Mouse (Mus musculus): Measurements from ENCODE around the gene Khdc3. TPM values are rescaled to one million over a fixed set of nuclear protein-coding genes. Genes with fewer than 3 reads are reported as not detected.
"Not testable (repeated sequence)": the region's sequence is repeated elsewhere in the genome, so short reads cannot be mapped to it uniquely, and the experiment has no call there.

The Khdc3 gene
- 0.20 TPM in 1 of 2 replicates, not detected in the other for polyA plus RNA-seq (2016; fragmentation: Nextera tagmentation; extraction: Ambion mirVana)

DNA sequence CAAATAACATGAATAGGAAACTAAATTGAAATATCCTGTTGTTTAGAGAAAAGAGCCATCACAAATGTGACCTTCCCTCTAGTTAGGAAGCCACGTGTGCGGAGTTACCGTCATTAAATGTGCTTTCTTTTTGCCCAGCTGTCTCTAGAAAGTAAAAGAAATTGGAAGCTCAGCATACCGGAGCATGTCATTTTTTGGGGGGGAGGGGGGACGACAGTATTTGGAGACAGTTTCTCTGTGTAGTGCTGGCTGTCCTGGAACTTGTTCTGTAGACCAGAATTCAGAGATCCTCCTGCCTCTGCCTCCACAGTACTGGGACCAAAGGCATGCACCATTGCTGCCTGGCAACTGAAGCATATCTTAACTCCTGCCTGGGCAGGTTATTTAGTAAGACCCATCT is at the start of gene Khdc3:
Gene Khdc3 (plus strand): TSS at position 301 of the 400 bp plus-strand sequence.
- H3K36me3 ChIP-seq, result no peaks in the 10 kb centered on the region
- H3K27ac ChIP-seq, result no peak within 1 kb of the TSS
- H3K4me2 ChIP-seq (replicated peaks), result no peak within 1 kb of the TSS
- 85% methylated on average over 5 of the region's 5 CpGs for WGBS
- H3K4me3 ChIP-seq, result no peak within 1 kb of the TSS
- H3K27me3 ChIP-seq, result peaks cover 36% of the 10 kb centered on the region
- no peak for ATAC-seq (ENCODE audit: insufficient number of reproducible peaks, insufficient read depth, low FRiP score, low TSS enrichment)
- H3K9me3 ChIP-seq, result no peaks in the 10 kb centered on the region
- no peak within 1 kb of the TSS for H3K9ac ChIP-seq
- 0 out of 2 replicates have a peak, but pooled peaks cover 8% of the 10 kb centered on the region for H3K4me1 ChIP-seq

DNA sequence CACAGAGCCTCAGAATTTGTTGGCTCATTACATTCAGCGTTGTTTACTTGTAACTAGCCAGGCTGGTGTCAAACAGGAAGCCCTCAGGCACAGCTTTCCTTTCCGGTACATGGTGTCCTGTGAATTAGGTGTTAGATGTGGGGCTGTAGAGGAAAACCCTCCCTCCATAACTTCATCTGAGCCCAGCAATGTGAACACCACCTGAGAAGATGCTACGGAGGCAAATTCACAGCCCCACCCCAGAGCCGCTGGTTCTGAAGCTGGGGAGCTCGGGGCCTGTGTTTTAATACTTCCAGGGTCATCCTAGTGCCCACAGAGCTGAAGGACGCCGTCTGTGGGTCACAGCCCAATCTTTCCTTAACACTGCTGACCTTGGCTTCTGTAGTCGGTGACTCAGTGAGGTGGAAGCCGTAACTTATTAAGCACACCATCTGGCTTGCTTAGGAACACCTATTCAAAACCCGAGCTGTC is 46.2 kb upstream of the Khdc3 start:
- no peak overlapping the region for H3K4me3 ChIP-seq
- ATAC-seq (ENCODE audit: insufficient number of reproducible peaks, insufficient read depth, low FRiP score, low TSS enrichment), result no peak
- 56% methylated on average over 10 of the region's 10 CpGs for WGBS
- no peaks in the 10 kb centered on the region for H3K36me3 ChIP-seq
- H3K9me3 ChIP-seq, result no peaks in the 10 kb centered on the region
- no peak overlapping the region for H3K27ac ChIP-seq
- H3K4me2 ChIP-seq (replicated peaks), result no peak overlapping the region
- no peak overlapping the region for H3K9ac ChIP-seq
- no peaks in the 10 kb centered on the region for H3K27me3 ChIP-seq
- no peaks in the 10 kb centered on the region for H3K4me1 ChIP-seq

DNA sequence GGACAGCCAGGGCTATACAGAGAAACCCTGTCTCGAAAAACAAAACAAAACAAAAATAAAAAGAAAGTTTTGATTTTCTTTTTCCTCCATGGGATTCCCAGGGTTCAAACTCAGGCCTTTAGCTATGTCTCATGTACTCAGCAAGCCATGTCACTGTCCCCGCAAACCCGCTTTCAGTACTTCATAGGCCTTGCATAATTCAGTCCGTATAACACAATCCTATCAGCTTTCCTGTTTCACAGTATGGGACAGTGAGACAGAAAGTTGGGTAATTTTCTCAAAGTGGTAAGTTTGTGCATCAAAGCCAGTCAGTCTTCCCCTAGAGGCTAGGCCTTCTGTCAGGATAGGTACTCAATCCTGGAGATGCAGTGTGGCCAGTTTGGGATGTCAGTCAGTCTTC is 42.4 kb upstream of the Khdc3 start:
- H3K27me3 ChIP-seq, result no peaks in the 10 kb centered on the region
- H3K9ac ChIP-seq, result no peak overlapping the region
- no peak overlapping the region for H3K4me3 ChIP-seq
- no peak for ATAC-seq (ENCODE audit: insufficient number of reproducible peaks, insufficient read depth, low FRiP score, low TSS enrichment)
- H3K4me2 ChIP-seq (replicated peaks), result no peak overlapping the region
- no peak overlapping the region for H3K27ac ChIP-seq
- peaks cover 11% of the 10 kb centered on the region for H3K4me1 ChIP-seq
- WGBS, result 88% methylated on average over 4 of the region's 4 CpGs
- no peaks in the 10 kb centered on the region for H3K9me3 ChIP-seq
- no peaks in the 10 kb centered on the region for H3K36me3 ChIP-seq

DNA sequence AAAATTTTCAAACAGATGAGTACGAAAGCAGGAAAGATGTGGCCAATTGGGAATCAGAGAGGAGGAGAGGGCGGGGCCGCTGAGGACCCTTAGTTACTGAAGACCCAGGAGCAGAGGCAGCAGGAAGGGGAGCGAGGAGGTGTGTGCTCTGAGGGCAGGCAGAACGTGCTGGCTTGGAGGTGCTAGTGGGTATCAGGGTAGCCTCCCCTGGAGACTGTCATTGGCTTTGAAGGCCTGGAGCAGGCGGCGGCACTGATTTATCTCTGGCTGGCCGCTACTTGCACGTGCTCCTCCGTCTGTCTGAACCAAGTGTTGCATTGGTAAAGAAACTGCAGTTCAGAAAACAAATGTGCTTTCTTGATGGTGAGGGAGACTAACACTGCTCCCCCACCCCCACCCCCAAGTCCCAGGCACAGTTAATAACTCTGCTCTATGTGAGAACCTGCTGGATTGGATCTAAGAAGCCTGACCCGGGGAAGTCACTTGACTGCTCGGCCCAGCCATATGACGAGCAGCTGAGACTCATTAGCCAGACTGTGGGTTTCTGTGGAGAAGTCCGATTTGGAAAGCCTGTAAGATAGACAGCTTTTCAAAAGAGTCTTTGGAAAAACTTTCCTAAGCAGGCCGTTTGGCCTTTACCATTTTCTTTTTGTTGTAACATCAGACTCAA is 37.9 kb upstream of the Khdc3 start:
- no peaks in the 10 kb centered on the region for H3K36me3 ChIP-seq
- peak overlapping the region; percentile 45 for H3K4me2 ChIP-seq (replicated peaks)
- peak overlapping the region; percentile 11; the same call in 1 of the 2 replicates for H3K4me3 ChIP-seq
- peak overlapping the region; percentile 72 for H3K27ac ChIP-seq
- H3K27me3 ChIP-seq, result no peaks in the 10 kb centered on the region
- H3K4me1 ChIP-seq, result peaks cover 27% of the 10 kb centered on the region
- 12% methylated on average over 15 of the region's 15 CpGs for WGBS
- H3K9ac ChIP-seq, result no peak overlapping the region
- H3K9me3 ChIP-seq, result no peaks in the 10 kb centered on the region
- ATAC-seq (ENCODE audit: insufficient number of reproducible peaks, insufficient read depth, low FRiP score, low TSS enrichment), result no peak; the same call in 1 of the 2 replicates

DNA sequence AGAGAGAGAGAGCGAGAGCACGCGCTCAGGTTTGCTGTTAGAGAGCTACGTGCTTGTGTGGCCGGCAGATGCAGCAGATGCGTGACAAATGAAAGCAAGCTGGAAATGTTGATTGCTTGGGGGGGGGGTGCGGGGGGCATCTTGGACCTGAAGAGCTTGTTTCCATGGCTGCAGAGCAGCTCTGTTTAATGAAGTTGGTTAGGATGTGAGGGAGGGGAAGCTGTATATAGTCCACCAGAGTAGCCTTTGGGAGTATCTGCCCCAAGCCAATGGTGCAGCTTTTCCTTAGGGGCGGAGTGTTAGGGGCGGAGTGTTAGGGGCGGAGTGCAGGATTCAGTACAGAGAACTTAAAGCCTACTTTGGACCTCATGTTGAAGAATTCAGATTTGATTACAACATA is 34.5 kb upstream of the Khdc3 start:
- Histone ChIP-seq H3K4me3 (peak overlapping the region; percentile 12; the same call in 1 of the 2 replicates), H3K9ac (no peak overlapping the region), H3K27me3 (no peaks in the 10 kb centered on the region), H3K4me1 (peaks cover 27% of the 10 kb centered on the region), H3K4me2 (replicated peaks) (peak overlapping the region; percentile 33), H3K9me3 (no peaks in the 10 kb centered on the region), H3K27ac (peak overlapping the region; percentile 71; the same call in 1 of the 2 replicates), H3K36me3 (no peaks in the 10 kb centered on the region)
- ATAC-seq (ENCODE audit: insufficient number of reproducible peaks, insufficient read depth, low FRiP score, low TSS enrichment), result peak; percentile 75; the same call in 1 of the 2 replicates
- WGBS, result 20% methylated on average over 10 of the region's 10 CpGs

DNA sequence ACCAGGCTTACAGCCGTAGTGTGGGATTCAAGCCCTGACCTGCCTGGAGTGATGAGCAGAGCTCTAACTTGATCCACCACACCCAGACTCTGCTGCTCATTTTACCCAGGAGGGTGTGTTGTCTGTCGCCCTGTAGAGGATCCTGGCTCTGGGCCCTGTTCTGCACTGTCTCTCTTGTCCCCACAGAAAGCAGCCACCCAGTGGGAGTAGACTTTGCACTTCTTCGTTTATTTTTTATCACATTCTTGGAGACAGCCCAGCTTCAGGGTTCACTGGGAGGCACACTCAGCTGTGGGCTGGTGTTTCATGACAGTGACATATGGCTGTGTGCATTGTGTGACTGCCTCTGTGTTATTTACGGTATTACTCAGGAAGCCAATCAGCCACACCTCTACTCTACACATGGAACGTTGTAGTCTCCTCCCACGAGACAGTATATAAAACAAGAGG is 33.4 kb upstream of the Khdc3 start:
- no peaks in the 10 kb centered on the region for H3K27me3 ChIP-seq
- peak overlapping the region; percentile 70 for H3K27ac ChIP-seq
- H3K4me1 ChIP-seq, result peaks cover 26% of the 10 kb centered on the region
- H3K4me3 ChIP-seq, result no peak overlapping the region
- H3K9me3 ChIP-seq, result no peaks in the 10 kb centered on the region
- peak; percentile 14; the same call in 1 of the 2 replicates for ATAC-seq (ENCODE audit: insufficient number of reproducible peaks, insufficient read depth, low FRiP score, low TSS enrichment)
- H3K36me3 ChIP-seq, result no peaks in the 10 kb centered on the region
- no peak overlapping the region for H3K4me2 ChIP-seq (replicated peaks)
- H3K9ac ChIP-seq, result no peak overlapping the region
- 55% methylated on average over 6 of the region's 6 CpGs for WGBS

DNA sequence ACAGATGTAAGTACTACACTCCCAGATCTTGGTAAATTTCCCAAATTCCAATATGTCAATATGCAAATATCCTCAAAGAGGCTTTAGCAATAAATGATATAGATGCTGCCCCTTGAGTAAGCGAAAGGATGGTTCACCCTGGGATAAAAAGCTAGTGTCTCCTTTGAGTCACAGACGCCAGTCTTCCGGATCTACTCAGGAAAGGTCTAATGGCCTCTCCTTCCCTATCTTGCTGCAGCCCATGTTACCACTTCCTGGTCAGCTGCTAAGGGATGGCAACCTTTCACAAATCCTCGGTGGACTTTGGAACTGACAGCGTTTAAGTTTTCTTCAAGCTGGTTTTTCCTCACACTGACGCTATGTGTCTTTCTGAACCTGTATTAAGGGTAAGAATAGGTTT is 32.9 kb upstream of the Khdc3 start:
- Histone ChIP-seq H3K36me3 (no peaks in the 10 kb centered on the region), H3K4me1 (peaks cover 22% of the 10 kb centered on the region), H3K27ac (no peak overlapping the region), H3K27me3 (no peaks in the 10 kb centered on the region), H3K4me3 (no peak overlapping the region), H3K9me3 (no peaks in the 10 kb centered on the region), H3K4me2 (replicated peaks) (no peak overlapping the region), H3K9ac (no peak overlapping the region)
- 86% methylated on average over 6 of the region's 6 CpGs for WGBS
- no peak for ATAC-seq (ENCODE audit: insufficient number of reproducible peaks, insufficient read depth, low FRiP score, low TSS enrichment)

DNA sequence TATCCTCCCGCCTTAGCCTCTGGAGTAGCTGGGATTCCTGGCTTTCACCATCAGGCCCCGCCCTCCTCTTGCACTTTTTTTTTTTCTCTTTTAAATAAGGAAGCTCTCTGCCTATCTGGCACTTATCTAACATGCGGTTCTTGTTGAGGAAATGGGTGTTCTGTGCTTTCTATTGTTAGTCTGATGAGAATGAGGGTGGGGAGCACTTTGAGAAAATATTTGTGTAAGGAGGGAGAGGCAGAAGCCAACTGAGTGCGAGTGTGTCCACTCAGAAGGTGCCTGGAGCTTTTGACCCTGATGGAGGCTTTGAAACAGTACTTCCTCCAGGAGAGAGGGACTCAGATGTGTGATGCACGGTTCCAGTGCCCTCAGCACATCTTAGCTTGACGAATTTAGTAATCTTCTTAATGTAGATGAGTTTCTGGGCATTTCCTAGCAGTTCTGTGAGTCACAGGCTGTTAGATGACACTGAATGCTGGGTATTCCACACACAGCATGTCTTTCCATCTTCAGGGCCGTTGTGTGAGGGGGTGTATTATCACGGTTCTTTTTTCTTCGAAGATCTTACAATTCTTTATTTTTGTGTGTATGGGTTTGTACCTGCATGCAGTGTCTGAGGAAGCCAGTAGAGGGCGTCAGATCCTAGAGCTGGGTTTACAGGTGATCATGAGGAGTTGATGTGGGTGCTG is 30.5 kb upstream of the Khdc3 start:
- 76% methylated on average over 10 of the region's 10 CpGs for WGBS
- no peak for ATAC-seq (ENCODE audit: insufficient number of reproducible peaks, insufficient read depth, low FRiP score, low TSS enrichment)
- Histone ChIP-seq H3K27me3 (no peaks in the 10 kb centered on the region), H3K4me1 (peaks cover 13% of the 10 kb centered on the region), H3K9me3 (no peaks in the 10 kb centered on the region), H3K4me2 (replicated peaks) (no peak overlapping the region), H3K27ac (no peak overlapping the region), H3K36me3 (no peaks in the 10 kb centered on the region), H3K4me3 (no peak overlapping the region), H3K9ac (no peak overlapping the region)

DNA sequence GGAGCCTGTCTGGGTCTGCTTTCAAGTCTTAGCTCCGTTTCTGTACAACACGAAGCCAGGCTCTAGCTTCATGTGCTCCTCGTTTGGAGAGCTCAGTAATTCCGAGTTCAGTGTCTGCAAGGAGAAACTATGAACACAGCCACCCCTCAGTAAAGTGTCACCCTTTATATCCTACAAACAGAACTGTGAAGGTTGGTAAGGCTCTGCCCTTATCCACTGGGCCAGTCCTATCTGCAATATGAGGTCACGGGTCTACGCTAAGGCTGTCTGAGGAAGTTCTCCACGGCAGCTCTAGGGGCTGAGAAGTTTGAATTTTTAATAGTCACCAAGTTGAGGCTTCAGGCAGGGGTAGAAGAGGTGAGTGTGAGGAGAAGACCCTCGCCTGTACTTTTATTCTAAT is 29.2 kb upstream of the Khdc3 start:
- 82% methylated on average over 8 of the region's 8 CpGs for WGBS
- H3K9ac ChIP-seq, result no peak overlapping the region
- no peak for ATAC-seq (ENCODE audit: insufficient number of reproducible peaks, insufficient read depth, low FRiP score, low TSS enrichment)
- H3K27me3 ChIP-seq, result no peaks in the 10 kb centered on the region
- no peaks in the 10 kb centered on the region for H3K9me3 ChIP-seq
- H3K4me1 ChIP-seq, result peaks cover 9% of the 10 kb centered on the region
- H3K27ac ChIP-seq, result no peak overlapping the region
- no peak overlapping the region for H3K4me2 ChIP-seq (replicated peaks)
- no peak overlapping the region for H3K4me3 ChIP-seq
- H3K36me3 ChIP-seq, result no peaks in the 10 kb centered on the region

DNA sequence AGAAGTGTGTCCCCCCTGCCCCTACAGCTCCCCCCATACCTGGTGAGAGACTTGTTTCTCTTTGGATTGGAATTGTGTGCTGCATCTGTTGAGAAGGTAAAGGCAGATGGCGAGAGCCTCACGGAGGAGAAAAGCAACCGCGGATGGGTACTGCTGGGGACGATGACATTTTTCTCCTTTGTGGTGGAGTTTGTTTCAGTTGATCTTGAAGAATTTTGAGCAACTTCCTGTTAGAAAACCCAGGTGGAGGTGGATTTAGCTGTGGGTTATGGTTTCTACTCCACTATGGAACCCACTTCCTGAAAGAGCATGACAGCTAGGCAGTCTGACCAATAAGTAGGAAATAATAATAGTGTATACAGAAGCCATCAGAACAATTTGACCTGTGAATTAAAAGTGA is 28.5 kb upstream of the Khdc3 start:
- Histone ChIP-seq H3K27ac (no peak overlapping the region), H3K36me3 (no peaks in the 10 kb centered on the region), H3K4me3 (no peak overlapping the region), H3K27me3 (no peaks in the 10 kb centered on the region), H3K9ac (no peak overlapping the region), H3K4me1 (peaks cover 2% of the 10 kb centered on the region), H3K4me2 (replicated peaks) (no peak overlapping the region), H3K9me3 (no peaks in the 10 kb centered on the region)
- ATAC-seq (ENCODE audit: insufficient number of reproducible peaks, insufficient read depth, low FRiP score, low TSS enrichment), result no peak
- 90% methylated on average over 5 of the region's 5 CpGs for WGBS

DNA sequence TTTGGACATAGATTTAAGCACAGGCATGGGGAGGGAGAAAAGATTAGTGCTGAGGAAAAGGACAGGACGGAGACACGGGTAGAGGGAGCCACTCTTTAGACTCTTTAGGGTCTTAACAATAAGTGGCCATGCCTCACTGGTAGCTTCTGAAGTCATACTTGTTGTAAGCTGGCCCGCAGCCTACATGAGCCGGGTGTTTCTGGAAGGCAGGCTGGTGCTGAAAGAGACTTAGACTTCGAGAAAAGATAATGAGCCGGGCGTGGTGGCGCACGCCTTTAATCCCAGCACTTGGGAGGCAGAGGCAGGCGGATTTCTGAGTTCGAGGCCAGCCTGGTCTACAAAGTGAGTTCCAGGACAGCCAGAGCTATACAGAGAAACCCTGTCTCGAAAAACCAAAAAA is 22.3 kb upstream of the Khdc3 start:
- H3K27ac ChIP-seq; ATAC-seq (ENCODE audit: insufficient number of reproducible peaks, insufficient read depth, low FRiP score, low TSS enrichment); H3K4me2 ChIP-seq (replicated peaks); H3K36me3 ChIP-seq; H3K9ac ChIP-seq; H3K27me3 ChIP-seq; H3K9me3 ChIP-seq; H3K4me1 ChIP-seq; H3K4me3 ChIP-seq: not testable (repeated sequence)
- 88% methylated on average over 11 of the region's 12 CpGs for WGBS

DNA sequence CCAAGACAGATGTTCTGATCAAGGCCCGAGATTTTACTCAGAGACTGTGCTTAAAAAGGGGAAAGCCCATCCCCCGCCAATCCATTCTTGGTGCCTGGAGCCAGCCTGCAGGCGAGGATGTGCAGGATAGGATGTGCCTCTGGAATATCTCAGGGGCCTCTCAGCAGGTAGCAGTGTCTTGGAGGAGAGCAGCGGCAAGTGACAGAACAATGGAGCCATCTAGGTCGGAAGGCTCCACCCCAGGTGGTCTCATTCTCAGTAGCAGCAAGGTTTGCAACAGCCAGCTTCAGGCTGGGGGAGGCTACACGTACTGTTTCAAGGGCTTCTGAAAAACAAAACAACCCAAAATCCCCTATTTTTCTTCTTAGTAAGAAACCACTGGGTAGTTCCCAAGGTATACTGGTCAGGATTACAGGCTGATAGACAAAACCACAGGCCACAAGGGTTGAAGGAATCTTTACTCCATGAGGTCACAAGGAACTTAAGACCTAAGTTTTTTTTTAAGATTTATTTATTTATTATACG is 21.8 kb upstream of the Khdc3 start:
- Histone ChIP-seq H3K9me3 (no peaks in the 10 kb centered on the region), H3K36me3 (no peaks in the 10 kb centered on the region), H3K4me2 (replicated peaks) (no peak overlapping the region), H3K4me3 (no peak overlapping the region), H3K4me1 (no peaks in the 10 kb centered on the region), H3K27me3 (no peaks in the 10 kb centered on the region), H3K27ac (no peak overlapping the region), H3K9ac (no peak overlapping the region)
- ATAC-seq (ENCODE audit: insufficient number of reproducible peaks, insufficient read depth, low FRiP score, low TSS enrichment), result no peak
- 42% methylated on average over 7 of the region's 7 CpGs for WGBS

All from embryonic facial prominence, embryonic 12.5 days (tissue).